Mouse (Mus musculus): ENCODE data around the gene Idh2. TPM values are rescaled to one million over a fixed set of nuclear protein-coding genes. Genes with fewer than 3 reads are reported as not detected.

Idh2 gene
- polyA plus RNA-seq, 1 experiment from 2014 or later, result 338 TPM

DNA sequence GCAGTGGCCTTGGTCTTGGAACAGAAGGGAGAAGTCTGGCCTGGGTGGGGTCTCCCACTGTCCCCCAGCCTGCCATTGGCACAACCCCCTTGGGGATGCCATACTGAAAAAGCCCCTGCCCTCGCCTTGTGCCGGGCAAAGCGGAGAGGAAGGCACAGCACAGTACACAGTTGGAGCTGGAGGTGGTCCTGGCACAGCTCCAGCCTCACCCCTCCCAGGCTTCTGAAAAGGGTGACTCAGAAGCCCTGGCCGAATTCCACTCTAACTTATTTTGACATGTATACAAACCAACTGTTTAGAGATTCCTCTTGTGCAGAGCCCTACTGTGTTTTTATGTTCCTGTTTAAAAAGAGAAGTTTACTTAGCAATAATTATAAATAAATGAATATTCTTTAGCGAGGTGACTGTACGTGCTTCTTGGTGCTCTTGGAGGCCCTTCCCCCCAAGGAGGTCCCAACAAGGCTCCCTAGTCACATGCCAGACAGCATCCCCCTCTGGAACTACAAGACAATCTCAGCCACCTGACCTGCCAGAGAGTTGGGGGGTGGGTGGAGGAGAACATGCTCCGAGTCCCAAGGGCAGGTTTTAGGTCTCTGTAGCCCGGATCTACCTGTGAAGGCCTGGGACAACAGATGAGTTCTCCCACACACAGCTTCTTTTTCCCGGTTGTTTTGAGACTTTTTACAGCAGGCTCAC lies 22.7 kb downstream of the Idh2 start:
- Histone ChIP-seq H3K36me3 (ENCODE audit: control insufficient read depth, insufficient read depth, low read length) (peaks cover 95% of the 10 kb centered on the region), H3K9me3 (replicated peaks; ENCODE audit: control insufficient read depth, low read length) (no peaks in the 10 kb centered on the region), H3K27ac (ENCODE audit: low read depth, low read length) (no peak overlapping the region), H3K4me1 (ENCODE audit: control insufficient read depth, insufficient read depth, low read length) (no peaks in the 10 kb centered on the region), H3K27me3 (replicated peaks; ENCODE audit: control insufficient read depth, insufficient read depth, low read length) (no peaks in the 10 kb centered on the region), H3K4me2 (ENCODE audit: low read length) (no peak overlapping the region), H3K9ac (ENCODE audit: low read length) (no peak overlapping the region), H3K4me3 (ENCODE audit: low read depth, low read length) (no peak overlapping the region)
- WGBS, result 46% methylated on average over 9 of the region's 9 CpGs
- ATAC-seq (peak; percentile 42), DNase-seq (ENCODE audit: low spot score) (peak; percentile 65)

GRCm38 (mm10) chr7:80091866-80092210 lies 23.4 kb downstream of the Idh2 start:
- Histone ChIP-seq H3K9ac (ENCODE audit: low read length) (no peak overlapping the region), H3K9me3 (replicated peaks; ENCODE audit: control insufficient read depth, low read length) (no peaks in the 10 kb centered on the region), H3K36me3 (ENCODE audit: control insufficient read depth, insufficient read depth, low read length) (peaks cover 95% of the 10 kb centered on the region), H3K4me1 (ENCODE audit: control insufficient read depth, insufficient read depth, low read length) (no peaks in the 10 kb centered on the region), H3K27ac (ENCODE audit: low read depth, low read length) (no peak overlapping the region), H3K27me3 (replicated peaks; ENCODE audit: control insufficient read depth, insufficient read depth, low read length) (no peaks in the 10 kb centered on the region), H3K4me3 (ENCODE audit: low read depth, low read length) (no peak overlapping the region), H3K4me2 (ENCODE audit: low read length) (no peak overlapping the region)
- DNase-seq (ENCODE audit: low spot score), result no peak
- no peak for ATAC-seq
- 85% methylated on average over 4 of the region's 4 CpGs for WGBS

DNA sequence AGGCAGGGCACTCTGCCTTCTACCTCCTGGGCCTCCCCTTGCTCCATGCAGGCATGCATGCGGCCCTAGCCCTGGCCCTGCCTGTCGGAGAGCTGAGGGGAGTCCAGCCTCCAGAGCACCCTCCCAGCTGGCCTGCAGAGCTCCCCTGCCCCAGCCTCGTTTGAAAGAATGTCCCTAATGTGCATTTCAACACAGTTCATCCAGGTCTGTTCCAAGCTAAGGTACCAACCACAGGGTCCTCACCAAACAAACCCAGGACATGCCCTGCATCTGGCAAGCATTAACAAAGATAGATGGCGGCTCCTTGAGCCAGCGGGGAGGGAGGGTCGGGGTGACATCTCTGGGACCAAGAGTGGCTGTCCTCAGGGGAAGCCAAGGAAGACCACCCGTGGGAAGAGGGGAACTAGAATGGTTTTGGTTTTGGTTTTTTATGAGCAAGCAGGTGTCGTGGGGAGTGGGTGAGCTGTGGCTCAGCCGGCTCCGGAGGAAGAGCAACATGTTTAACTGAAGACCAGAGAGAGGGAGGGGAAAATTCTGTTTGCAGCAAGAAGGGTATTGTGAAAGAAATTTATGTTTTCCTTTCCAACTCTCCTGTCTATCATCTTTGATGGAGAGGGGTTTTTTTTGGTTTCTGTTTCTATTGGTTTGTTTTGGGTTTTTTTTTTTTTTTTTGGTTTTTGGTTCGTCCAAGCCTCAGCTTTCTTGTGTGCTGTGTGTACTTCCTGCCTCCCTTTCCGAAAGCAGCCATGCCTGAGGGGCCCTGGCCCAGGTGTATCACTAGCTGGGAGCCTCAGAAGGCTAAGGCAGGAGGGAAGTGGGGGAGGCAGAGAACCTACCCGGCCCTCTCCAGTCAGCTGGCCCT lies 24.0 kb downstream of the Idh2 start:
- ATAC-seq (no peak), DNase-seq (ENCODE audit: low spot score) (no peak)
- no peak overlapping the region for H3K4me3 ChIP-seq (ENCODE audit: low read depth, low read length)
- H3K27ac ChIP-seq (ENCODE audit: low read depth, low read length), result no peak overlapping the region
- H3K4me1 ChIP-seq (ENCODE audit: control insufficient read depth, insufficient read depth, low read length), result no peaks in the 10 kb centered on the region
- whole genome bisulfite sequencing, result 72% methylated on average over 13 of the region's 13 CpGs
- H3K36me3 ChIP-seq (ENCODE audit: control insufficient read depth, insufficient read depth, low read length), result peaks cover 95% of the 10 kb centered on the region
- H3K9me3 ChIP-seq (replicated peaks; ENCODE audit: control insufficient read depth, low read length), result no peaks in the 10 kb centered on the region
- H3K27me3 ChIP-seq (replicated peaks; ENCODE audit: control insufficient read depth, insufficient read depth, low read length), result no peaks in the 10 kb centered on the region
- H3K9ac ChIP-seq (ENCODE audit: low read length), result no peak overlapping the region
- no peak overlapping the region for H3K4me2 ChIP-seq (ENCODE audit: low read length)

GRCm38 (mm10) chr7:80090191-80091003 lies 24.8 kb downstream of the Idh2 start:
- Histone ChIP-seq H3K9ac (ENCODE audit: low read length) (no peak overlapping the region), H3K4me2 (ENCODE audit: low read length) (no peak overlapping the region), H3K27ac (ENCODE audit: low read depth, low read length) (no peak overlapping the region), H3K4me3 (ENCODE audit: low read depth, low read length) (no peak overlapping the region), H3K4me1 (ENCODE audit: control insufficient read depth, insufficient read depth, low read length) (no peaks in the 10 kb centered on the region), H3K36me3 (ENCODE audit: control insufficient read depth, insufficient read depth, low read length) (peaks cover 93% of the 10 kb centered on the region), H3K27me3 (replicated peaks; ENCODE audit: control insufficient read depth, insufficient read depth, low read length) (no peaks in the 10 kb centered on the region), H3K9me3 (replicated peaks; ENCODE audit: control insufficient read depth, low read length) (no peaks in the 10 kb centered on the region)
- ATAC-seq (no peak), DNase-seq (ENCODE audit: low spot score) (no peak)
- 90% methylated on average over 18 of the region's 18 CpGs for WGBS

DNA sequence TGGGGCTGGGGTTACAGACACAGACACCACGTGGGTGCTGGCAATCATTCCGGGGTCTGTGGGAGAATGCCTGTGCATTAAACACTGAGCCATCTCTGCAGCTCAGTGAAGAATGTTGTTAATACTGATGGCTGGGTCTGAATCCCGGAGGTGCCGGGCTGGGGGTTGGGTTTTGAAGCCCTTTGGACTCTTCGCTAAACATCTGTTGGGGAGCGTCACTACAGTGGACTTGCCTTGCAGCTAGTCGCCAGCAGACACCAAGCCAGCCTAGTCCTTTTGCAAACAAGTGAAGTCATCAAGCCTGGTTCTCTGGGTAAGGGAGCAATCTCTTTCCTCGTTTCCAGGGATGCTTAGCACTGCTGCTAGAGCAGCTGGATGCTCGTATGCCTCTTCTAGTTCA lies 27.0 kb downstream of the Idh2 start:
- H3K9me3 ChIP-seq (replicated peaks; ENCODE audit: control insufficient read depth, low read length), result no peaks in the 10 kb centered on the region
- no peak overlapping the region for H3K9ac ChIP-seq (ENCODE audit: low read length)
- H3K36me3 ChIP-seq (ENCODE audit: control insufficient read depth, insufficient read depth, low read length), result peaks cover 79% of the 10 kb centered on the region
- DNase-seq (ENCODE audit: low spot score) (no peak), ATAC-seq (no peak)
- H3K27ac ChIP-seq (ENCODE audit: low read depth, low read length), result no peak overlapping the region
- H3K27me3 ChIP-seq (replicated peaks; ENCODE audit: control insufficient read depth, insufficient read depth, low read length), result no peaks in the 10 kb centered on the region
- H3K4me1 ChIP-seq (ENCODE audit: control insufficient read depth, insufficient read depth, low read length), result no peaks in the 10 kb centered on the region
- no peak overlapping the region for H3K4me3 ChIP-seq (ENCODE audit: low read depth, low read length)
- 84% methylated on average over 9 of the region's 9 CpGs for WGBS
- H3K4me2 ChIP-seq (ENCODE audit: low read length), result no peak overlapping the region

DNA sequence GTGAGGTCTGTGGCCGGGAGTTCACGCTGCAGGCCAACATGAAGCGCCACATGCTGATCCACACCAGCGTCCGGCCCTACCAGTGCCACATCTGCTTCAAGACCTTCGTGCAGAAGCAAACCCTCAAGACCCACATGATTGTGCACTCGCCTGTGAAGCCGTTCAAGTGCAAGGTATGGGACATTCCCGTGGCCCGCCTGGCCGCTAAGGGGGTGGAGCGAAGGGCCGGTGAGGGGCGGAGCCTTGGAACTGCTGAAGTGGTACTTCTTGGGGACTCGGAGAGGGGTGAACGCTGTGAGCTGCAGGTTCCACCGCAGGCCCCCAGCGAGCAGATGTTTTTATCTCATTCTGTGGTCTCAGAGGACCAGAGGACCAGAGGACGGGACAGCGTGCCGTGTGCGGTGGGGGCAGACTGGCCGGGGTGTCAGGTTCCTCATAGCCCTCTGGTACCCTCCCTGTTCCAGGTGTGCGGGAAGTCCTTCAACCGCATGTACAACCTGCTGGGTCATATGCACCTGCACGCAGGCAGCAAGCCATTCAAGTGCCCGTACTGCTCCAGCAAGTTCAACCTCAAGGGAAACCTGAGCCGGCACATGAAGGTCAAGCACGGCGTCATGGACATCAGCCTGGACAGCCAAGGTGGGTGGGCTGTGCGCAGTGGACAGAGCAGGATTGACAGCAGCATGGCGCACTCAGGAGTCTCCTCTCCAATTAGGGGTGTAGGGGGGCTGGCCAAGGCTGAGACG lies 29.0 kb downstream of the Idh2 start:
- H3K9ac ChIP-seq (ENCODE audit: low read length), result no peak overlapping the region
- no peaks in the 10 kb centered on the region for H3K9me3 ChIP-seq (replicated peaks; ENCODE audit: control insufficient read depth, low read length)
- WGBS, result 85% methylated on average over 33 of the region's 33 CpGs
- ATAC-seq, result no peak
- no peak overlapping the region for H3K27ac ChIP-seq (ENCODE audit: low read depth, low read length)
- no peaks in the 10 kb centered on the region for H3K4me1 ChIP-seq (ENCODE audit: control insufficient read depth, insufficient read depth, low read length)
- no peak overlapping the region for H3K4me2 ChIP-seq (ENCODE audit: low read length)
- peaks cover 81% of the 10 kb centered on the region for H3K36me3 ChIP-seq (ENCODE audit: control insufficient read depth, insufficient read depth, low read length)
- no peak for DNase-seq (ENCODE audit: low spot score)
- no peaks in the 10 kb centered on the region for H3K27me3 ChIP-seq (replicated peaks; ENCODE audit: control insufficient read depth, insufficient read depth, low read length)
- no peak overlapping the region for H3K4me3 ChIP-seq (ENCODE audit: low read depth, low read length)

- ATAC-seq (peak; percentile 46; the same call in 1 of the 2 replicates), DNase-seq (ENCODE audit: low spot score) (peak; percentile 80)
- Histone ChIP-seq H3K4me2 (ENCODE audit: low read length) (no peak overlapping the region), H3K9ac (ENCODE audit: low read length) (no peak overlapping the region), H3K36me3 (ENCODE audit: control insufficient read depth, insufficient read depth, low read length) (peaks cover 68% of the 10 kb centered on the region), H3K4me1 (ENCODE audit: control insufficient read depth, insufficient read depth, low read length) (no peaks in the 10 kb centered on the region), H3K4me3 (ENCODE audit: low read depth, low read length) (no peak overlapping the region), H3K27ac (ENCODE audit: low read depth, low read length) (no peak overlapping the region), H3K9me3 (replicated peaks; ENCODE audit: control insufficient read depth, low read length) (no peaks in the 10 kb centered on the region), H3K27me3 (replicated peaks; ENCODE audit: control insufficient read depth, insufficient read depth, low read length) (no peaks in the 10 kb centered on the region)
- WGBS, result 60% methylated on average over 7 of the region's 7 CpGs
Measured at GRCm38 (mm10) chr7:80084484-80084931, 30.7 kb downstream of the Idh2 start.

All from forebrain, embryonic 14.5 days (tissue).